Mouse (Mus musculus): Measurements from ENCODE around the gene Vps37b.

The Vps37b gene

DNA sequence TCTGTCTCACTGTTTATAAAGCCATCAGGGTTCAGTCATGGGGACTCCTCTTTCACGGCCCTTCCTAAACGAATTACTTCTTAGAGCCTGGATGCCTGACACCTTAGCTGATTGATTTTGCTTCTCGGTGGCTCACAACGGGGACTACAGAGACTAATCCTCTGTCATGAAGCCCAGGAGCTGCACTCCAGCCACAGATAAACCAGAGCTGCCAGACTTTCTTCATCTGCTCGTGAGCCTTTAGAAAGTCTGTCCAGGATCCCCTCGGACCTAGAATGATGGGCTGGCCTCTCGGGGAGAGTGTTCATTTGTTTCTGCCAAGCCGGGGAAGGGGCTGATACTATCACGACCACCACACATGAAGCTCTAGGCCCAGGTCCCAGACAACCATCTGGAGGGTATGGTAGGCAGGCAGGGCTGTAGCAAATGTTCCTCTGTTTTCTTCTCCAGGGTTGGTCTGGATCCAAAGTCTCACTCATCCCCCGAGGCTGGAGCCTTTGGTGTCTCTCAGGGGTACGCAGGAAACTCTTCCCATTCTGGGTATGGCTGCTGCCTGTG is 13.5 kb upstream of the Vps37b start:
- DNase-seq (ENCODE audit: low spot score), result no peak

DNA sequence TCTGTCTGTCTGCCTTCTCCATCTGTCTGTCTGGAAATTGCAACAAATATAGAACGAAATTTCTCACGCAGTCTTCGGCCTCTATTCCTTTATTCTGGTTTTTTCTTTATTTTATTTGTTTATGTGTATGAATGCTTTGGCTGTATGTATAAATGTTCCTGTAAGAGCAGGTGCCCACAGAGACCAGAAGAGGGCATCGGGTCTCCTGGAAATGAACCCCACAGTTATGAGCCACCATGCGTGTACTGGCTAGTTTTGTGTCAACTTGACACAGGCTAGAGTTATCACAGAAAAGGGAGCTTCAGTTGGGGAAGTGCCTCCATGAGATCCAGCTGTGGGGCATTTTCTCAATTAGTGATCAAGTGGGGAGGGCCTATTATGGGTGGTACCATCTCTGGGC is 11.9 kb upstream of the Vps37b start:
- no peak for DNase-seq (ENCODE audit: low spot score)

DNA sequence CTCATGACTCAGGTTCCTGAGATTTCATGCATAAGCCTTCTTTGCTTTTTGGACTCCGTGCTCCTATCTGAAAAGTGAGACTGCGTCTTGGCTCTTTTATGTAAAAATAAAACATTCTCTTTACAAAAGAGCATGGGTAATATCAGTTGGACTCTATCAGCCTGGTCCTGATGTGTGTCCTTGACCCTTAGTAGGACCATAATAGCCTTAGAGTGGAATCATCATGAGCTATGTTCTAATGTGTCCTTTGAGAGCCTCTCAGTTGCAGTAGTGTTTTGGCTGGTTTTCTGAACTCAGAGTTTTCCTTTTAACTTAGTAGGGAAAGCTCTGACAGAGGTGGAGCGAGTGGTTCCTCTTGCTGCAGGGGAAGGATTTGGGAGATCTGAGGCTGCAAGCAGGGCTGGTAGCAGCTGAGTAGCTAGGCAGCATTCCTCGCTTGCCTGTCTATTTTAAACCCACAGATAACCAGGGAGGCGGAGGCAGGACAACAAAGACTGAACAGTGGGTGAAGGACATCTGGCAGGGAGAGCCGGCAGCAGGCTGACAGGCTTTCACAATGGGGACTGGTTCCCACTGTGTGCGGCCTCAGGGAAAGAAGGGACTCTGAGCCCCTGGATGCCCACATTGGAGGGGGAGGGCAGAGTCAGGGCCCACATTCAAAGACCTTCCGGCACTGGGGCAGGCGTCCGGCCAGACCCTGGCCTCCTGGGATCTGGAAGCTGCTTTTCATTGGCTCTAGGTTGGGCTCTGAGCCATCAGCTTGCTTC is 11.3 kb upstream of the Vps37b start:
- peak; percentile 66 for DNase-seq (ENCODE audit: low spot score)

DNA sequence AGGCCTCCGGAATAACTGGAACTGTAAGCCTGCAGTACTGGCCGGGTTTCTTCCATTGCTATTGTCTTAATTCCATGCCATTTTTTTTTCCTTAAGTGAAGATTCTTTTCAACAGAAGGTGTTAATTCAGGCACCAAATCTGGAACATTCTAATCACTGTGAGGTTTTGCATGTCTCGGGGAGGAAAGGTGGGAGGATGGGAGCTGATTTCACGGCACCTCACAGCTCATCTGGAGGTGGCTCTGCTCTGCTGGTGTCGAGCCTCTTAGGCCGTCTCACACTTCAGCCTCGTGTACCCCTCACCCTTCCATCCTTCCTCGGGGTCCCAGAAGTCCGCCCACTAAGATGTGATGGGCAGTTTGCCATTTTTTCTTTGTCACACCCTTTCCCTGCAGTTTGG is 9.0 kb upstream of the Vps37b start:
- DNase-seq (ENCODE audit: low spot score), result no peak

DNA sequence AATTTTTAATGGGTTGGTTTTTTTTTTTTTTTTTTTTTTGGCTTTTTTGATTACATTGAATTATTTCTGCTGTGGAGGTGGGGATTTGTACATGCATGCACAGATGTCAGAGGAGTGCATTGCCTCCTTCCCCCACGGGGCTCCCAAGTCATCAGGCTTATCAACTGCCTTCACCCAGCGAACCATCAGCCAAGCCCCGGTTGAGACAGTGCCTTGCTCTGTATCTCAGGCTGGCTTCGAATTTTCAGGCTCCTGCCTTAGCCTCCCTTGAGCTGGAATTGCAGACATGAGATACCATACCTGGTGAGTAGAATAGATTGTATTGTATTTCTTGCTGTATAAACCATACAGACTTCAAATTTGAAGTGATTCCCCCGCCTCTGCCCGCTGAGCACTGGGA is 7.5 kb upstream of the Vps37b start:
- no peak for DNase-seq (ENCODE audit: low spot score)

DNA sequence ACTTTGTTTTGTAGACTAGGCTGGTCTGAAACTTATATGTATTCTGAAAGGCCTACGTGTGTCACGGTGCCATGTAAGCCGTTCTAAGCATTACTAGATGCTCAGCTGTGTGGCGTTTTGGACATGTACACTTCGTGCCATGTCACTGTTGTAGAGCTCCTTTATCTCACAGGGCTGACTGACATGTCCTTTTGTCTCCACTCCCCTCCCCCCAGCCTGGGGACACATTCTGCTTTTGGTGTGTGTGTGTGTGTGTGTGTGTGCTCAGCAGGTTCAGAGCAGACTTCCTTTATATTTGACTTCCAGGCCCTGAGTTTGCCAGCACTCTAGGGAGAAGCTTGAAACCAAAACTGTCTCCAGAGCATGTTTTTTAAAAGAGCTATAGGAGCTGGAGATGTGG is 4.8 kb upstream of the Vps37b start:
- DNase-seq (ENCODE audit: low spot score), result no peak

DNA sequence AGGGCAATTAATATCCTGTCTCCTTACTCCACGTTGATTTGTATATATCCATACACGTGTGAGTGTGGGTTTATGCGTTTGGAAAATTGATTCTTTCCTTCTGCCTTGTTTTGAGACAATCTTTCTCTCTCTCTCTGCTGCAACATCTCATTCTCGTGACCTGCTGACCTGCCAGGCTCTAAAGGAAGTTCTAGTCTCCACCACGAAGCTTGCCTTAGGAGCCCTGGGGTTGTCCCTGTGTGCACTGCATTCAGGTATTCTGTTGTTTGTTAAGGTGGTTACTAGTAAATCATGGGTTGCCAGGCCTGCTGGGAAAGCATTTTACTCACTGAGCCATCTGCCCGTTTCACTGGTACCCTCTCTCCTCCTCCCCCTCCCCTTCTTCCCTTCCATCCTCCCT is 4.3 kb upstream of the Vps37b start:
- no peak for DNase-seq (ENCODE audit: low spot score)

DNA sequence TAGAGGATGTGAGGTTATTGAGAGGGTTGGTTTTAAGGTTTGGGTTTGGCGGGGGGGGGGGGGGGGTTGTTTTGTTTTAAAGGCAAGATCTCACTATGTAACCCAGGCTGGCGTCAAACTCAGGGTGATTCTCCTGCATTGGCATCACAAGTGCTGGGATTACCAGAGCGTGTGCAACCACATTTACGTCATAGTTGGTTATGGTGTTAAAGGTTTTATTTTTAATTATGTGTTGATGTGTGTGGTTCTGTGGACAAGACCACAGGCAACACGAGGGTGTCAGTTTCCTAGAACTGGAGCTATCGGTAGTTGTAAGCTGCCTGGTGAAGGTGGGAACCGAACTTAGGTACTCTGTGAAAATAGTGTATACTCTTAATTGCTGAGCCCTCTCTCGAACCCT is 3.7 kb upstream of the Vps37b start:
- DNase-seq (ENCODE audit: low spot score), result no peak

DNA sequence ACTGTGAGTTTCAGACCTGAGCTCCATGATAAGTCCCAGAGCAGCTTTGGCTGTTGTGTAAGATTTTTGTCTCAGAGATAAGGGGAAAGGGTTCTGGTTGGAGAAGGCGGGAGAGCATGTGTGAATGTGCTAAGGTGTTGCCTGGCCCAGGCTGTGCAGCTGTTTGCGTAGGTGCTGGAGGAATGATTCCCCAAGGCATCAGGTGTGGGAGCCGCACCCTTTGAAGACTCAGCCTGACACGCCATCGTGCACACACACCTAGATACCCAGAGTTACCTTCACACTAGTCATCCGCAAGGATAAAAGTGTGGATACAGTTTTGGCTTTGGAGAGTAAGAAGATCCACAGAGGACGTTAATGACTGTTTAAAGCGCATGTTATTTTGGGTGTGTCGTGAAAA is 3.3 kb upstream of the Vps37b start:
- no peak for DNase-seq (ENCODE audit: low spot score)

DNA sequence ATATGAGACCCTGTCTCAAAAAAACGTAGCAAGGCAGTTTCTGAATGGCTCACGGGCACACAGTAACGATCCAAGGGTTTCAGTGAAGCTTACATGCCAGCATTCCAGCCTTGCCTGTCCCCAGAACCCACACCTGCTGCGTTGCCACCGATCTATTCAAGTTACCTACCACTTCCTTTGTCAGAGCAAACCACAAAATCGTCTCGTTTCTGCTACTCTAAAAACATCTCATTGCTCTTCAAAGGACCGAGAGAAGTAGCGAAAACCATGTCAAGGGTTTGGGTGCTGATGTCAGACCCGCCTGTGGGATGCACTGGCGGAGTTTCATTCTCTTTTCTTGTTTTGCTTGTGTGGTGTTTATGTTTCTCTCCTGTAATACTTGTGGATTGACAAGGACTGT is 2.4 kb upstream of the Vps37b start:
- DNase-seq (ENCODE audit: low spot score), result no peak

DNA sequence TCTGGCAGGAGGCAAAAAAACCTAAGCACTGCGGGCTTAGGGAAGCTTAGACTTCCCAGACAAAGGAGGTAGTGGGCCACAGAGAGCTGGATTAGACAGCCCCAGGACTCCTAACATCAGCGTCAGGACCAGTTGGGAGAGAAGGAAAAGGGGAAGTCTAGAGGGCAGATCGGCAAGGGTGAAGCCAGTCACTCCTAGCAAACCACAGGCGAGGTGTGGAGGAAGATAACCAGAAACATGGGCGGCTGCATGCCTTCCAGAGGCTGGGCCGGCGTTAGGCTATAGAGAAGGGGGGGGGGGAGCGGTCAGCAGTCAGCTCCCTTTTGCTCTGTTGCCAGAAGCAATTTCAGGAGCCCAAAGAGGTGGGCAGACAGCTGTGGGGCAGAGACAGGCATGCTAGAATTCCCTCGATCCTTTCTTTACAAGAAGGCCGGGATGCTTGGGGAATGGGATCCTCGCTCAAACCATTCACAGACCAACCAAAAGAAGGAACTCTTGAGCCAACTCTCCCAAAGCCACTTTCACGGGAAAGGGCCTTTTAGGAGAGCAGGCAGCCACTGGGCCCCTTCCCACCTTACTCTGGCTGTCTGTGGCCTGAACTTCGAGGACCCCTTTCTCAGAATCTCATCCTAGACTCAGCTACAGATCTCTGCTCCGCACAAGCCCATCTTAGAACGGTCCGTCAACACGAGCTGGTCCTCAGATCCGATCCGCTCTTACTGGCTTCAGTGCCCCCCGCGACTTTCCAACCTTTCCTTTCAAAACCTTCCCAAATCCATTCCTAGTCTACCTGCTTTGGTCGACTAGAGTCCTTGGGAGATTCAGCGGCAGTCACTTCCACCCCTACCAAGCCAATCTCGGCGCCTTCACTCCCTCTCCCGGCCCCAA is 758 bp downstream of the Vps37b start:
- no peak for DNase-seq (ENCODE audit: low spot score)

DNA sequence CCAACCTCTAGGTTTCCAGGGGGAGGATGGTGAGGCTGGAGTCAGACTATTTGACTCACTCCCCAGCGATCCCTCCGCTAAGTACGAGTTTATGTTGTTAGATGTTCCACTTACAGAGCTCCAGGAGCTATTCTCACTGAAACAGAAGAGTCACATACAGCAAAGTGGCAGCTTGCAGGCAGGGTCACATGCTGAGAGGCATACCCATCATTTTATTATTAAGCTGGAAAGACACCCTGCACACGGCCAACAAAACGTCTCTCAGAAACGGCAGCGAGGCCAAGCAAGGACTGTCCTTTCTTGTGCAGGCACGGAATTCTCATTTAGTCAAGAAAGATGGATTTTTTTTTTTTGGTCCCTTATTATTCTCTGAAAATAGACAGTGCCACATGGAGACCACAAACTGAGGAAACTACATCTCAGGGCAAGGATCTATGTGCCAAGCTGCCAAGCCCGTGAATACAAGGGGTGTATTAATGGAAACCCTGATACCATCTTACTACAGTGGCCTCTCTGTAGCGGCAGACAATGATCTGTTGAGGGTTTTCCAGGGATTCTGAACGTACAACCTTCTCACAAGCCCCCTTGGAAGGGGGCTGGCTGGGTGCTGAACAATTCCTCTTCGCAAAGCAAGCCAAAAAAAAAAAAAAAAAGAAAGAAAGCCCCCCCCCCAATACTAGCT is 1.5 kb downstream of the Vps37b start:
- DNase-seq (ENCODE audit: low spot score), result no peak

DNA sequence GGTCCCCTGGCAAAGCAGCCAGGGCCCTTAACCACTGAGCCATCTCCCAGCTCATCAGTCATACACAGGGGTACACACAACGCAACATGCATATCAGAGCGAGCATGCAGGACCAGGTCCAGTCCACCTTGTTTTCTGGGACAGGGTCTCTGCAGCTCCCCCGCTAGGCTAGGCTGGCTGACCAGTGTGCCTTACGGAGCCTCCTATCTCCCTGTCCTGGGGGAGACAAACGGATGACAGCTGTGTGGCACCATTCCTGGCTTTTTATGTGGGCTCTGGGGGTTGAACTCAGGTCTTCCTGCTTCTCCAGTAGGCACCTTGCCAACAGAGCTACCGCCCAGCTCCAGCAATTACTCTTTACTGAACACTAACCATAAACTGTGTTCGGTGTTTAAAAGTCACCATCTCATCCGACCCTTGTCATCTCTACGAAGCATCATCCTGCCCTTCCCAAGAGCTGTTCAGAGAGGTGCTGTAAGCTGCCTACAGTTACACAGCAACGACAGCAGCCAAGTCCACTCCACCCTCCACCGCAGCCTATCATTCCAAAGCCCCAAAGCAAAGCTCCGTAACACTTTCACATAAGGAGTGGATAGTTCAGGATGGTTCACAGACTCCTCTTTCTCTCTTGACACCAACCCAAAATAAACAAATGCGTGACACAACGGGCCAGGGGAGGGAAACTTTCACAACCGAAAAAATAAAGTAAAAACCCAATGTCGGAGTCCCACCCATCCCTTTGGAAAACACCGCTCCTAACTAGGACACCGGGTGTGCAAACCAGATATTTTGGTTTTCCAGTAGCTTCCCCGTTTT is 2.6 kb downstream of the Vps37b start:
- DNase-seq (ENCODE audit: low spot score), result no peak

DNA sequence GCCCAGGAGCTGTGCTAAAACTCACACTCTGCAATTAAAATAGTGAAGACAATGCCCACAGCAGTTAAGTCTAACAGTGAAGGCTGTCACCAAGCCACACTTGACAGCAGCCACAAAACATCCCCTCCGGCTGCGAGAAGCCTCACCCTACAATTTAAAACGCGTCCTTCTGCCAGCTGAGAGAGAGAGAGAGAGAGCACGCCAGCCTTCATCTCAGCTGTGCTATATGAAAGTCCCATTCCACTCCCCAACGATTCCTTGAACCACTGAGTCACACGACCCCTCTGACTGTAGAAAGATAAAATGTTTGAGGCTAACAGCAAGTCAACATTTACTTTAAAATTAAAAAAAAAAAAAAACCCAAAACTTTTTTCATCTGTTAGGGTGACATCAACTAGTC is 3.4 kb downstream of the Vps37b start:
- no peak for DNase-seq (ENCODE audit: low spot score)

DNA sequence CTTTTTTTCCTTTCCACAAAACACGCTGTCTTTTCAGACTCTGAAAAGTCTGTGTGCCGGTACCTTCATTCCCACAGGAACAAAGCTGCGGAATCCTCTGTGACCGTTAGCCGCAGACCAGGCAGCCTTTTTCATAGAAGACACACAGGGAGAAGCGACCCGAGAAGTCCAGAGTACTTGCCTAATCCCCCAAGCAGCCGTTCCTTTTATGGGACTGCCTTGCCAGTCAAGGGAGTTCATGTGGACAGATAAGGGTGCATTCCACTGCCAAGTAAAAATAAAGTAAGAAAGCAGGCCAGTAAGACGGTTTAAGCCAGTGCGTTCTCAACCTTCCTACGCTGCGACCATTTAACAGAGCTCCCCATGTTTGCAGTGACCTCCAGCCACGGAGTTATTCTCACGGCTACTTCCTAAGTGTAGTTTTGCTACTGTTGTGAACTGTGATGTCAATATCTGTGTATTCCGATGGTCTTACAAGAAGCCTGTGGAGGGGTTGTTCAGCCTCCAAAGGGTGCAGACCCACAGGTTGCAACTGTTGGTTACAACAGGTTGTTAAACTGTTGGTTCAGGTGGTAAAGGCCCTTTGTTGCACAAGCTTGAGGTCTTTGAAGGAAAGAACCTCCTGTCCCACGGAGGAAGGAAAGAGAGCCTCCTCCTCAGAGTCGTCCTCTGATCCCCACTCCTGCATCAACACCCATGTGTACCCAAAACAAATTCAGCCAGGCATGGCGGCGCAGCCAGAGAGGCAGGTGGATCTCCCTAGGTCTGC is 4.2 kb downstream of the Vps37b start:
- DNase-seq (ENCODE audit: low spot score), result no peak

DNA sequence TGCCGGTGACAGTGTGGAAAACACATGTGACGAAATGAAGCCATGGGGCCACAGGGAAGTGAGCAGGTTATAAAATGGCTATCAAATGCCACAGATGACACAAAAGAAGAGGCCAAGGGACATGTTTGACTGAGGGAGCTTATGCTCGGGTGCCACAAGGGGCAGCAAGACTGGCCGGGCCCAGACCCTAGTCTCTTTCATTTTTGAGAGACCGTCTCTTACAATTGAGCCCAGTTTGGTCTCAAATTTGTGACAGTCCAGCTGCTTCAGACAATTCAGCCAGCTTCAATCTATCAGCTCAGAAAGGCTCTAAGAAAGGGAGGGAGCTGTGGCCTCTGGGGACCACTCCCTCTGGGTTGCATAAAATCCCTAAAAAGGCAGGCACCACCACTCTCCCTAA is 5.5 kb downstream of the Vps37b start:
- peak; percentile 55 for DNase-seq (ENCODE audit: low spot score)

DNA sequence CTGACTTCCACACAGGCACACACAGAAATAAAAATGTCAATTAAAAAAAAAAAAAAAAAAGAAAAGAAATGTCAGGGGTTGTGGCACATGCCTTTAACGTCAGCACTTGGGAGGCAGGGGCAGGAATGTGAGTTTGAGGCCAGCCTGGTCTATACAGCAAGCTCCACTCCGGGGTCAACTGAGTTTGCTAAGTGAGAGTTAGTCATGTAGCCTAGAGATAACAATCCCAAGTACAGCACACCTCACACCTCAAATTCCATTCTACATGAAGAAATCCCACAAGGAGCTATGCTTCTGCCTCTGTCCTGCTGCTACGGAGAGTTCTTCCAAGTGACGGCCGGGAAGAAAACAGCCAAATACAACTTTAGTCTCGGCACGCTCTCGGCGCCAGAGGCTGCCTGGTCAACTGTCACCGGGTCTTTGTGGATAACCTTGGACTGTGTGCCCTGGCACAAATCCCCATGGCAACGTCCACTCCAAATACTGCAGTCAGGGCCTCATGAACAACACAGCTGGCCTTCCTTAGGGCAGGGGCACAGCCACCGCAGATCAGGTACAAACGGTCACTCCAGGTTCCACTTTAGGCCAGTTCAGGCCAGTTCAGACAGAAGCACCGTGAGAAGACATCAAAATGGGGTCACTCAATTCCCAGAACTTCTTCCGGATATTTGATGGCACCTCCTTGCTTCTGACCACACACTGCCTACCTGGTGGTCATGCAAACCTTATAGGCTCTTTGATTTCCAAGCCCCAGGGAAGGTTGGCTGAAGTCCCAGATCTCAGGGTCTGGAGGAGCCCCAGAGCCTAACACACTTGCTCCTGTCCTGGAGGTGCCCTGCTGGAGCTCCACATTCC is 6.3 kb downstream of the Vps37b start:
- DNase-seq (ENCODE audit: low spot score), result no peak

DNA sequence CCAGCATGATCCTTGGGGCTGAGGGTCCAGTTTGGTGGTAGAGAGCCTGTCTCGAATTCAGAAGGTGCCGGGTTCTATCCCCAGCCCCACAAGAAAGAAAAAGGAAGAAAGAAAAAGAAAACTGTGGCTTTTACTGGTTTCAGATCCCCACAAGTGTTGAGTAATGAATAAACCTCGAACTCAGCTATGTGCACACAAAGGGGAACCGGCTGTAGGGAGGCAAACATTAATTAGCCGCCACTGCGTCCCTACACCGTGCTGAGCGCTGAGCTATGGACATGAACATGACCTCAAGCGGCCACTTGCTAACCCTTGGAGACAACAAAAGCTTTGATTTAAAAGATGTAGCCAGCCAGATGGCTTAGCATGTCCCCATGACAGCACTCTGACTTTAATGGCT is 6.9 kb downstream of the Vps37b start:
- no peak for DNase-seq (ENCODE audit: low spot score)

DNA sequence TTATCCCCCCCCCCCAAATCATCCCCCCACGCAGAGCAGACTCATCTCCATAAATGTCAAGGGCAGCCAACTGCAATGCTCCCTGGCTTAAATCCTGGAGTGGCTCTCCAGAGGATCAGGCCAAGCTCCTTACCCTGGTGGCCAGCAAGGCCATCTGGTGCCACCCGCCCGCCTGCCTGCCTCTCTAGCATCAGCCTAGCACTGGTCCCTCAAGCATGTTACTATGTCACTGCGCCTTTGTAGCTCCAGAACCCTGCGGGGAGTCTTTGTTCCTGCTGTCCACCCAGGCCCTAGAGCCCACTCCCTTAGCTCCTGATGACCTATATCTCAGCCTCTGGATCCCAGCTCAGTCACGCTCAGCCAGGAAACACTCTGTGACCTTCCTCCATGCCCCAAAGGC is 7.4 kb downstream of the Vps37b start:
- peak; percentile 86 for DNase-seq (ENCODE audit: low spot score)

DNA sequence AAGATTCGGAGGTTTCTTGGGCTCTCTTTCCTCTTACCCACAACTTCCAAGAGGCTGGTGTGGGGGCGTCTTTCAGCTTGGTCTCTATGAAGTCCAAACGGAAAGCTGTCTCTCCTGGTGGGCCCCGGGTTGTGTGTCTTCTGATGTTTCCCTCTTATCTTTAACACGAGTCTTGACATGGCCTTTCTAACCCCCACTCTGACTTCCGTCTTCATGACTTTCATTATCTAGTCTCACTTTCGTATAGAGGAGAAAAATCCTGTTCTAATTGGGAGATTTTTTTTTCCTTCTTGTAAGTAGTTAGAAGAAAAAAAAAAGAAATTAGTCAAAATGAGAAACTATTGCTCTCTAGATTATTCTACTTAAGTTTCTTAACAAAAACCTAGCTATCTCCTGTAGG is 9.7 kb downstream of the Vps37b start:
- DNase-seq (ENCODE audit: low spot score), result no peak

Measured in retina, embryonic 14.5 days (tissue).